Mouse (Mus musculus): Measurements from ENCODE around the gene Hacd3. TPM values are rescaled to one million over a fixed set of nuclear protein-coding genes. Genes with fewer than 3 reads are reported as not detected.

Gene Hacd3
- polyA plus RNA-seq (2021; fragmentation: Nextera tagmentation): 93.9 and 95.3 TPM in 2 replicates
- long read RNA-seq, experiment 1, transcript Hacd3-201 (11 exons, 2,709 nt): major isoform, 906 of 987 reads
- long read RNA-seq, experiment 1, partial matches to known transcripts: 41 of 987 reads
- long read RNA-seq, experiment 1, other reads (novel, unspliced or antisense): 40 of 987 reads
- long read RNA-seq, experiment 2, transcript Hacd3-201 (11 exons, 2,709 nt): major isoform, 112 of 176 reads
- long read RNA-seq, experiment 2, partial matches to known transcripts: 32 of 176 reads
- long read RNA-seq, experiment 2, other reads (novel, unspliced or antisense): 32 of 176 reads

DNA sequence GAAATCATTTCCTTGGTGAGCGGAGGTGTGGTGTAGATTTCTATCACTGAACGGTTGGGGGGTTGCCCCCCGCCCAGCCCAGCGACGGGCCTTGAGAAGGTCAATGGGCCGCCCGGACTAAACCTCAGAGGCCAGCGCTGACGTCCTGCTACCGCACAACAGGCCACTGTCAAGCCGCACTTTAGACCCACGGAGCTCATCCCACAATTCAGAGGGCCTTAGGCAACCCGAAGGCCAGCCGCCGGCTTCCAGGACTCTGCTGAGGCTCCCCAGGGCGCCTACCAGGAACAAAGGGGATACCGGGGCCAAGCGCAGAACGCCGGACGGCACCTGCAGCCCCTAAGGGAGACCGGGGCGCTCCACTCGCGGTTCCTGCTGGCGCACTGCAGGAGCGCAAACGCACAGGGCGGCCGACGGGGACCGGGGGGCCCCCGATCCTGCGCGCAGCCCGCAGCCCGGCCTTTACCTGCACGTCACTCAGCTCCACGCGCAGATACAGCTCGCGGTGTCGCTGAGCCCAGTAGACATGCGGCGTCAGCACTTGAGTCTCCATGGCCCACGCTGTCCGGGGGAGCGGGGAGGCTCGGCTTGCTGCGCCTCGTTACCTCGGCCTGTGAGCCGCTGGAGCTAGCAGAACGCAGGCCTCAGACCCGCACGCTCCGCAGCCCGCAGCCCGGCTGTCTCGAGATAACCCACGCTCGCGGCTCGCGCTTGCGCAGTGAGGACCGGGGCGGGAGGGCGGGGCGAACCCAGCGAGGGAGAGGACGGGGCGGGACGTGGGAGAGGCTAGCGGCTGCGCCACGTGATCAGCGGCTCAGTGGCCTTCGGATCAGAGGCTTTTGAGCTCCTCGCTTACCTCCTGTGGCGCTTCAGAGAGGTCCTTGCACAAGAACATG, at the start of gene Hacd3:
TSS of gene Hacd3 (minus strand) at position 703 of the 896 bp plus-strand sequence.

GRCm38 (mm10) chr9:65032269-65033108, 11.0 kb upstream of the Hacd3 start, which contains the start of gene Dpp8:
Gene Dpp8 (plus strand): TSS chr9:65032414.

DNA sequence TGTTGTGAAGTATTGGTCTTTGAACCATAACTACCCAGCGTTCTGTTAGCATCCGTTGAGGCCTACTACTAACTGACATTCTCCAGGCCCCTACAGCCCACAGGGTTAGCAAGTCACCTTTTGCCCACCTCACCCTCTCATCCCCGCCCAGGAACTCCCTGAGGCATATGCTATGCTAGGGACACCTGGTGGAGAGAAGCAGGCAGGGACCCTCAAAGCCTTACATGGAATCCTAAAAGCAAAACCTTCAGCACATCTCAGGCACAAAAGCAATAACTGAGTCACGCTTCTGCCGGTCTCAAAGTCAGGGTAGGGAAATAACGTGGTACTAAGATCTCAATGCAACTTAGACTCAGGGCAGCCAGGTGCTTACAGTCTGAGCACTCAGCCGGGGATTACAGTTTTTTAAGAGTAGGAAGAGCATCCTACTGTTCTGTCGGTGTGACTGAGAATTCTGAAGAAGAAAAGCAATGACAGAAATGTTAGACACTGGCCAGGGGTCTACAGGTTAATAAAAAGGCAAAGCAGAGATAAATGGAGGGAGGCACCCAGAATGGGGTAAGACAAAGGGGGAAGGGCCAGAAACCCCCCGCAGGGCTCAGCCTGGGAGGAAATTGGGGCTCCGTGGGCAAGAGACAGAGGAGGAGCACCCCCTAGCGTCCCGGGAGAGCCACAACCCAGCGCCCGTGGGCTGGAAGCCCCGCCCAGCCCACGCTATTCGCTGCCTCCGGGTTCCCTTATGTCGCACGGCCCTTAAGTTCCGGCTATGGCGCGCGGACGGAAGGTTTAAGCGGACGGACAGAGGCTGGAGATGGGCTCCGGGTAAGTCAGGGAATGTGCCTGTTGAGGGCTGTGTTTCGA, 61.1 kb downstream of the Hacd3 start, which contains the start of gene Ints14:
TSS of gene Ints14 (plus strand) at position 789 of the 861 bp plus-strand sequence.

DNA sequence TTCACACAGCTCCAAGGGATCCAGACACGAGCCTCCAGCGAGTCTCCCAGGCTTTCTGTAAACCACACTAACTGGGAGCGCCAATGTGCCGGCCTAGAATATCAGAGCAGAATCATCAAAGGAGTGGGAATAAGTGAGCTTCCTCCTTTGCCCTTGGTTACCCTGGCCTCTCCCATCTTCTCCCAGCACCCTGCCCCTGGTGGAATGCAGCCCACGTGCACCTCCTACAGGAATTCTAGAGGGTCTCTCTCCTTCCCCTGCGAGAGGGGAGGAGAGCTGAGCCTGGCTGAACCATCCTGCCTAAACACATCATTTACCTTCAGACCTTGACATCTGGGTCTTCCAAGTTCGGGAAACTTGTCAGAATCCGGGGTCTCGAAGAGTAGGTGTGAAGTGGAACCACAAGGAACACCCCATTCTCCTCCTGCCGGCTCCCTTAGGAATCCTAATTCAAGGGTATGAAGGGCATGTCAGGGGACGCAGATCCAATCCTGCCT, 70.3 kb downstream of the Hacd3 start, which contains the start of gene Slc24a1:
TSS of gene Slc24a1 (minus strand) at position 447 of the 497 bp plus-strand sequence.

Other genes starting within 250 kb of the Hacd3 start
- 7.1 and 8.2 TPM in 2 replicates for gene Dennd4a, start 210.4 kb downstream of the Hacd3 start, polyA plus RNA-seq (2021; fragmentation: Nextera tagmentation)
- gene Slc24a1, start 70.1 kb downstream of the Hacd3 start, polyA plus RNA-seq (2021; fragmentation: Nextera tagmentation): not detected in 2 replicates
- 9.9 and 12.2 TPM in 2 replicates for gene Ints14, start 60.8 kb downstream of the Hacd3 start, polyA plus RNA-seq (2021; fragmentation: Nextera tagmentation)
- 21.3 and 40.0 TPM in 2 replicates for gene Dpp8, start 10.7 kb upstream of the Hacd3 start, polyA plus RNA-seq (2021; fragmentation: Nextera tagmentation)
- 4.5 and 10.7 TPM in 2 replicates for gene Igdcc4, start 79.8 kb upstream of the Hacd3 start, polyA plus RNA-seq (2021; fragmentation: Nextera tagmentation)
- 0.27 and 0.67 TPM in 2 replicates for gene Igdcc3, start 119.5 kb upstream of the Hacd3 start, polyA plus RNA-seq (2021; fragmentation: Nextera tagmentation)
- gene Parp16, start 173.7 kb upstream of the Hacd3 start, polyA plus RNA-seq (2021; fragmentation: Nextera tagmentation): 1.8 and 2.4 TPM in 2 replicates
- 0.04 and 0.21 TPM in 2 replicates for gene Cilp, start 243.5 kb upstream of the Hacd3 start, polyA plus RNA-seq (2021; fragmentation: Nextera tagmentation)